26 mouse cellular contexts compared by ENCODE assay signal in the genomic region with DNA sequence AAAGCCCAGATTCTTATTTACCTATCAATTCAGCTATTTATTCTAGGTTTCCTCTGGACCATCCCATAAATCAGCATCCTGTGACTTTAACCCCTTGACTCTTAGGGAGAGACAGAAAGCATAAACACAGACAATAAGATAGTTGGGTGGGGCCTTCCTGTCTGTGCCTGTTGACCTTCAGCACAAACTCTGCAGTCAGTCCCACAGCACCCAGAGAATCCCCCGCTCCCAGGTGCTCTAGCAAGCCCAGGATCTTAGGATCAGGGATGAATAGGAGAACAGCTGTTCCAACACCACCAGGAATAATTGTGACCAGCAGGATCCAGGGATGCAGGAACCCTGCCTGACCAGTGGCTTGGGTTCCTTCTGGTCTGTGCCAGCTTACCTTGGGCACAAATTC.
"Had no signal": no experiment of that assay in that cellular context is flagged by ENCODE, and none has a peak within 500 bp of the region (broad histone marks: within the 10 kb centered on the region; RNA-seq: fewer than 3 reads in every experiment).

No protein-coding gene starts in this region.

- ATAC-seq: hindbrain, embryonic 16.5 days; inflammation-experienced regulatory T-cells, adult 6 months; intestine, embryonic 15.5 days; intestine, postnatal 0 days; liver, embryonic 12.5 days had no signal

- H3K36me3 ChIP-seq: heart, embryonic 13.5 days; heart, embryonic 15.5 days; hindbrain, embryonic 12.5 days; intestine, embryonic 15.5 days; limb, embryonic 13.5 days; limb, embryonic 15.5 days; liver, embryonic 12.5 days had no signal

- H3K27ac ChIP-seq: gastrocnemius, adult 2 months; heart, adult 2 months; heart, embryonic 13.5 days; heart, embryonic 15.5 days; hindbrain, embryonic 12.5 days; hindbrain, embryonic 14.5 days; intestine, embryonic 15.5 days; layer of hippocampus, adult 2 months; left cerebral cortex, adult 2 months; limb, embryonic 13.5 days; limb, embryonic 15.5 days; liver, embryonic 12.5 days; liver, embryonic 14.5 days had no signal

- DNase-seq: gastrocnemius, adult 2 months; gastrocnemius, postnatal 14 days; gastrocnemius, postnatal 36 days; heart, adult 2 months; heart, postnatal 14 days; heart, postnatal 36 days; kidney, adult 18-20 months; kidney, adult 8-10 months; kidney, postnatal 10 days; kidney, postnatal 25 days; kidney, postnatal 4 days had no signal

- H3K4me1 ChIP-seq: heart, embryonic 15.5 days; hindbrain, embryonic 12.5 days; intestine, embryonic 15.5 days; limb, embryonic 13.5 days; limb, embryonic 15.5 days had no signal

- H3K4me2 ChIP-seq: heart, embryonic 11.5 days; heart, embryonic 13.5 days; heart, embryonic 15.5 days; hindbrain, embryonic 12.5 days; hindbrain, embryonic 14.5 days; intestine, embryonic 15.5 days; limb, embryonic 13.5 days; limb, embryonic 15.5 days; liver, embryonic 12.5 days had no signal

- H3K4me3 ChIP-seq: gastrocnemius, adult 2 months; heart, adult 2 months; heart, embryonic 13.5 days; heart, embryonic 15.5 days; hindbrain, embryonic 12.5 days; intestine, embryonic 15.5 days; layer of hippocampus, adult 2 months; left cerebral cortex, adult 2 months; limb, embryonic 13.5 days; limb, embryonic 15.5 days; liver, embryonic 12.5 days had no signal

- H3K9ac ChIP-seq: heart, embryonic 13.5 days; heart, embryonic 15.5 days; hindbrain, embryonic 12.5 days; hindbrain, embryonic 14.5 days; intestine, embryonic 15.5 days; limb, embryonic 13.5 days; limb, embryonic 15.5 days; liver, embryonic 12.5 days; liver, embryonic 14.5 days had no signal

- H3K27me3 ChIP-seq: heart, embryonic 13.5 days; heart, embryonic 15.5 days; hindbrain, embryonic 12.5 days; intestine, embryonic 15.5 days; limb, embryonic 13.5 days; limb, embryonic 15.5 days; liver, embryonic 12.5 days had no signal

- H3K9me3 ChIP-seq: heart, embryonic 13.5 days; heart, embryonic 15.5 days; hindbrain, embryonic 12.5 days; intestine, embryonic 15.5 days; limb, embryonic 13.5 days; limb, embryonic 15.5 days; liver, embryonic 12.5 days had no signal
